Mouse (Mus musculus) CH12.LX (cell line): ENCODE data around the gene Cenpb.

Source experiments
- CTCF ChIP-seq, 2 experiments: IDR thresholded peaks in 1 of 2; conservative IDR thresholded peaks in 1 of 2; 2 replicates each; pipeline ENCODE4 v1.5.1; 2011 to 2012; ENCODE audit warnings: low read depth in 2 of 2, low read length in 2 of 2, improper control_type of control experiment in 1 of 2, inconsistent platforms in 1 of 2, mild to moderate bottlenecking in 1 of 2, moderate library complexity in 1 of 2
- EP300 ChIP-seq: IDR thresholded peaks from 2 replicates; pipeline ENCODE4 v1.6.1; 2011; ENCODE audit warnings: low read length, improper control_type of control experiment
- HCFC1 ChIP-seq: IDR thresholded peaks from 2 replicates; pipeline ENCODE4 v1.6.1; 2012; ENCODE audit warnings: low read depth, mild to moderate bottlenecking, inconsistent platforms, low read length, improper control_type of control experiment
- POLR2A ChIP-seq: IDR thresholded peaks from 2 replicates; pipeline ENCODE4 v1.6.1; 2011; ENCODE audit warnings: low read depth, mild to moderate bottlenecking, improper control_type of control experiment, low read length
- RCOR1 ChIP-seq: conservative IDR thresholded peaks from 2 replicates; pipeline ENCODE4 v1.6.1; 2012; ENCODE audit warnings: low read depth, mild to moderate bottlenecking, inconsistent platforms, low read length, improper control_type of control experiment
- ZNF384 ChIP-seq: IDR thresholded peaks from 2 replicates; pipeline ENCODE4 v1.6.1; 2012; ENCODE audit warnings: low read depth, low read length, improper control_type of control experiment, inconsistent platforms

DNA sequence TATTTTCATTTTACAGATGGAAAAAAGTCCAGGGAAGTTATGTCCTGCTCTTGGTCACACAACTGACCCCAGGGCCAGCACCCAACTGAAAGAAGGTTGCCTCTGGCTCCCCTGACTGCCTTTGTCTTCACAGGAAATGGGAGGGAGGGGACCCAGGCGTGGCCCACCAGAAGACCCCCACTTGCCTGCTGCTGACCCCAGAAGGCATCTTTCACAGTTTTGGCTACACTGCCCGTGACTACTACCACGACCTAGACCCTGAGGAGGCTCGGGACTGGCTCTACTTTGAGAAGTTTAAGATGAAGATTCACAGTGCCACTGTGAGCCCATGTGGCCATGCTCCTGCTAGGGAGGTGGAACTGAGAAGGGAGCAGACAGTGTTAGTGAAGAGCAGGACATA, 41.6 kb downstream of the Cenpb start:
- TF ChIP-seq POLR2A (no peak), ZNF384 (no peak), HCFC1 (no peak), EP300 (no peak), RCOR1 (no peak), CTCF (conservative IDR thresholded peaks at IDR 0.05 in 1 of 2, IDR thresholded peaks at IDR 0.05 in 1 of 2; ENCODE audit: low read depth in 2 of 2, low read length in 2 of 2) (no peak)
